Mouse (Mus musculus) embryonic facial prominence, embryonic 11.5 days (tissue): ENCODE data around the gene Gm28053. TPM values are rescaled to one million over a fixed set of nuclear protein-coding genes. Genes with fewer than 3 reads are reported as not detected.

Experiments
- ATAC-seq: fragments of 200-750 bp; cut with Nextera tagmentation; replicated peaks from 2 replicates; pipeline ENCODE4 v1.8.0; 2017; ENCODE audit warnings: low read depth; ENCODE audit not compliant: insufficient number of reproducible peaks, low FRiP score, low TSS enrichment
- DNase-seq: peaks from one replicate; pipeline ENCODE4 v3.0.0-alpha.2; 2015; ENCODE audit warnings: low spot score
- H3K27ac ChIP-seq: fragments of 300-500 bp; sonication (generic); replicated peaks from 2 replicates; pipeline ENCODE4 v1.5.1; 2014; ENCODE audit warnings: mild to moderate bottlenecking, low read depth, low read length, control low read depth
- H3K27me3 ChIP-seq: fragments of 300-500 bp; sonication (generic); 2 replicates; pipeline ENCODE4 v1.6.1; 2014; ENCODE audit warnings: mild to moderate bottlenecking, low read length, moderate library complexity, mixed read lengths; ENCODE audit not compliant: control insufficient read depth, insufficient read depth
- H3K36me3 ChIP-seq: fragments of 300-500 bp; sonication (generic); replicated peaks from 2 replicates; pipeline ENCODE4 v1.6.1; 2014; ENCODE audit warnings: low read depth, mild to moderate bottlenecking, low read length, moderate library complexity, mixed read lengths; ENCODE audit not compliant: control insufficient read depth, insufficient read depth
- H3K4me1 ChIP-seq: fragments of 300-500 bp; sonication (generic); 2 replicates; pipeline ENCODE4 v1.6.1; 2014; ENCODE audit warnings: low read length, mixed read lengths; ENCODE audit not compliant: control insufficient read depth, insufficient read depth
- H3K4me2 ChIP-seq: fragments of 300-500 bp; sonication (generic); 2 replicates; pipeline ENCODE4 v1.6.1; 2014; ENCODE audit warnings: low read depth, mild to moderate bottlenecking, control low read depth, low read length, moderate library complexity
- H3K4me3 ChIP-seq: fragments of 300-500 bp; sonication (generic); 2 replicates; pipeline ENCODE4 v1.5.1; 2014; ENCODE audit warnings: low read depth, low read length, control low read depth
- H3K9ac ChIP-seq: fragments of 300-500 bp; sonication (generic); replicated peaks from 2 replicates; pipeline ENCODE4 v1.6.1; 2014; ENCODE audit warnings: mild to moderate bottlenecking, control low read depth, low read length
- H3K9me3 ChIP-seq: fragments of 300-500 bp; sonication (generic); replicated peaks from 2 replicates; pipeline ENCODE4 v1.6.1; 2016; ENCODE audit warnings: mild to moderate bottlenecking, low read length, inconsistent platforms, mixed read lengths; ENCODE audit not compliant: control insufficient read depth
- WGBS: fragments of 180-500 bp; shearing (Covaris S2); extraction: QIAGEN DNeasy Blood & Tissue Kit; methylation state at CpG from one replicate; pipeline ENCODE4 v1.1.7; 2014; 5-methylcytosine and 5-hydroxymethylcytosine counted together
- polyA plus RNA-seq: library from polyadenylated mRNA; unstranded; fragments of >200 nt; fragmentation: Nextera tagmentation; extraction: Ambion mirVana; gene quantifications from 2 replicates; pipeline ENCODE4 v1.2.1, GENCODE M21; 2014

Gene Gm28053
- polyA plus RNA-seq, 1 experiment from 2014 or later = not detected

- DNase-seq = no peak
- no peak overlapping the region for H3K4me2 ChIP-seq
- 78% methylated on average over 7 of the region's 7 CpGs for WGBS
Measured at GRCm38 (mm10) chr6:48698066-48698856, 20.1 kb upstream of the Gm28053 start.

GRCm38 (mm10) chr6:48698888-48699287, 19.5 kb upstream of the Gm28053 start:
- no peak for ATAC-seq
- no peak for DNase-seq
- Histone ChIP-seq H3K4me1 (no peaks in the 10 kb centered on the region), H3K9ac (no peak overlapping the region), H3K4me2 (no peak overlapping the region), H3K27me3 (no peaks in the 10 kb centered on the region), H3K9me3 (no peaks in the 10 kb centered on the region), H3K36me3 (no peaks in the 10 kb centered on the region), H3K27ac (no peak overlapping the region), H3K4me3 (no peak overlapping the region)
- WGBS = 69% methylated on average over 3 of the region's 3 CpGs

More at GRCm38 (mm10) chr6:48698066-48698856, 20.1 kb upstream of the Gm28053 start:
- no peak for ATAC-seq
- no peak overlapping the region for H3K27ac ChIP-seq
- no peaks in the 10 kb centered on the region for H3K4me1 ChIP-seq
- no peak overlapping the region for H3K4me3 ChIP-seq
- H3K9me3 ChIP-seq = no peaks in the 10 kb centered on the region
- no peak overlapping the region for H3K9ac ChIP-seq
- H3K36me3 ChIP-seq = no peaks in the 10 kb centered on the region
- H3K27me3 ChIP-seq = no peaks in the 10 kb centered on the region

- 46% methylated on average over 5 of the region's 5 CpGs for WGBS
- Histone ChIP-seq H3K36me3 (no peaks in the 10 kb centered on the region), H3K4me3 (no peak overlapping the region), H3K4me1 (no peaks in the 10 kb centered on the region), H3K9me3 (no peaks in the 10 kb centered on the region), H3K27ac (no peak overlapping the region), H3K27me3 (no peaks in the 10 kb centered on the region), H3K4me2 (no peak overlapping the region), H3K9ac (no peak overlapping the region)
- DNase-seq (no peak), ATAC-seq (no peak)
Measured at GRCm38 (mm10) chr6:48700251-48701075, 17.9 kb upstream of the Gm28053 start.

DNA sequence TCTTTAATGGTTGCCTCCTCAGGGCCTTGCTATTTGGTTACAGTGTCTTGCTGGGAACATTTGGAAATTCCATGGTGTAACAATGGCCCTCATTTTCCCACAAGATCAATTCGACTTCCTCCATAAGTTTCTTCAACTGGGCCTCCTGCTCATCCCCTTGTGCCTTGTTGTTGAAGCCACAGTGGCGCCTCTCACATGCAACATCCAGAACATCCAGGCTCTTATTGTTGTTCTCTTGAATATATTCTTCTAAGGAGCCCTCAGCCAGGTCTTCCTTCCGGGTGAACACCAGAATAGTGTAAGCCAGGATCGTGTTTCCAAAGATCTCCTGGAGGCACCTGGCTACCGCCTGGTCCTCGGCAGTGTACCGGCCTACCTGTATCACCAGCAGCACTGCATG, 16.3 kb upstream of the Gm28053 start:
- WGBS = 83% methylated on average over 7 of the region's 7 CpGs
- Histone ChIP-seq H3K4me3 (no peak overlapping the region), H3K27me3 (no peaks in the 10 kb centered on the region), H3K4me1 (no peaks in the 10 kb centered on the region), H3K36me3 (no peaks in the 10 kb centered on the region), H3K27ac (no peak overlapping the region), H3K4me2 (no peak overlapping the region), H3K9me3 (no peaks in the 10 kb centered on the region), H3K9ac (no peak overlapping the region)
- DNase-seq = no peak
- no peak for ATAC-seq

GRCm38 (mm10) chr6:48702601-48703000, 15.8 kb upstream of the Gm28053 start:
- no peaks in the 10 kb centered on the region for H3K27me3 ChIP-seq
- H3K4me2 ChIP-seq = no peak overlapping the region
- no peaks in the 10 kb centered on the region for H3K4me1 ChIP-seq
- H3K4me3 ChIP-seq = no peak overlapping the region
- no peaks in the 10 kb centered on the region for H3K9me3 ChIP-seq
- H3K27ac ChIP-seq = no peak overlapping the region
- 66% methylated on average over 5 of the region's 5 CpGs for WGBS
- no peak overlapping the region for H3K9ac ChIP-seq
- ATAC-seq (no peak), DNase-seq (no peak)
- no peaks in the 10 kb centered on the region for H3K36me3 ChIP-seq

DNA sequence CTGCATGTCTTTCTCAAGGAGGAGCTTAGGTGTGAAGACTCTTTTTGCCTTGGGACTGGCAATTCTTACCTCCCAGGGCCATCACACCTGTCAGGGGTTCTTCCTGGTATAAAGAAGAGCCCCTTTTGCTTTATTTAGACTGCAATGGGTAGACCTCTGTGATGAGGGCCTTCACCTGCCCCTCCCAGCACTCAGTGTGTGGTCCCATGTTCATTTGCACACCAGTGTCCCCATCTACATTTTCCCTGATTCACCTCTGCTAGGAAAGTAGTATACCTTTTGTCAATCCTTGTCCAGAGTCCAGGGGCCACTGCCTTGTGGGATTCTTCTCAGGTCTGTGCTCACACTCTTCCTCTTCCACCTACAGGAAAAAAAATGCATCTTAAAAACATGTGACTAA, 14.3 kb upstream of the Gm28053 start:
- H3K9ac ChIP-seq = no peak overlapping the region
- DNase-seq = no peak
- H3K36me3 ChIP-seq = no peaks in the 10 kb centered on the region
- no peaks in the 10 kb centered on the region for H3K27me3 ChIP-seq
- no peaks in the 10 kb centered on the region for H3K4me1 ChIP-seq
- H3K9me3 ChIP-seq = no peaks in the 10 kb centered on the region
- H3K27ac ChIP-seq = no peak overlapping the region
- ATAC-seq = no peak
- no peak overlapping the region for H3K4me2 ChIP-seq
- H3K4me3 ChIP-seq = no peak overlapping the region

GRCm38 (mm10) chr6:48706130-48706529, 12.3 kb upstream of the Gm28053 start:
- H3K4me3 ChIP-seq = no peak overlapping the region
- no peak overlapping the region for H3K9ac ChIP-seq
- ATAC-seq = no peak
- no peaks in the 10 kb centered on the region for H3K36me3 ChIP-seq
- H3K9me3 ChIP-seq = no peaks in the 10 kb centered on the region
- H3K27ac ChIP-seq = no peak overlapping the region
- no peak for DNase-seq
- H3K27me3 ChIP-seq = no peaks in the 10 kb centered on the region
- H3K4me2 ChIP-seq = no peak overlapping the region
- no peaks in the 10 kb centered on the region for H3K4me1 ChIP-seq
- 56% methylated on average over 3 of the region's 3 CpGs for WGBS

DNA sequence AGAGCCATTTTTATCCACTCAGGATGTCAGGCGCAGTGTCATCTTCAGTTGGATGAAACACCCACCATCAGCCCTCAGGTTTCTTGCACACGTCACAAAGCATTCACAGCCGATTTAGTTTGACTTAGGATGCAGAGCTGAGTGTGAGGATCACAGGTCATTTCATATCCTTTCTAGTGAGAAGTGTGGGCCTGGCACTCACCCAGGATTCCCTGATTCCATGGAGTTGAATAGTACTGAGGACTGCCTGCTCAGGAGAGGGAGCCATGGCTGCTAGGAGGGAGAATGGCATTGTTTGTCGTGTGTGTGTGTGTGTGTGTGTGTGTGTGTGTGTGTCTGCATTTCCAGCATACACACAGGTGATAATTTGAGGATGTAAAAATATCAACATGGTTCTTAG, 1.9 kb downstream of the Gm28053 start:
- Histone ChIP-seq H3K4me2 (no peak overlapping the region), H3K4me3 (no peak overlapping the region), H3K4me1 (no peaks in the 10 kb centered on the region), H3K27me3 (no peaks in the 10 kb centered on the region), H3K27ac (no peak overlapping the region), H3K9ac (no peak overlapping the region), H3K36me3 (no peaks in the 10 kb centered on the region), H3K9me3 (no peaks in the 10 kb centered on the region)
- WGBS = 82% methylated on average over 4 of the region's 4 CpGs
- ATAC-seq (no peak), DNase-seq (no peak)
